Mouse (Mus musculus) myocyte (in vitro differentiated cells): ENCODE measurements at regions not wholly inside any gene's neighbourhood (a gene's known extent, or its start where the extent isn't known, plus 50 kb on each side); places are given as distances from the start of the nearest gene placed in this dataset.
A peak's percentile ranks its signal among the peaks of the same experiment; 100 is the strongest.

Experiments
- E2F4 ChIP-seq: IDR thresholded peaks from one replicate; pipeline ENCODE4 v1.6.1; 2011; ENCODE audit warnings: mild to moderate bottlenecking, control low read depth, moderate library complexity; ENCODE audit not compliant: insufficient read depth
- MAX ChIP-seq: IDR thresholded peaks from one replicate; pipeline ENCODE4 v1.6.1; 2011; ENCODE audit warnings: low read depth, mild to moderate bottlenecking, control low read depth
- MYOD1 ChIP-seq, 3 experiments: IDR thresholded peaks; one replicate each; pipeline ENCODE4 v1.6.1; 2011; ENCODE audit warnings: control low read depth in 2 of 3, low read depth in 2 of 3, mild to moderate bottlenecking in 2 of 3, moderate library complexity in 1 of 3; ENCODE audit not compliant: insufficient read length in 2 of 3, control insufficient read depth in 1 of 3
- MYOG ChIP-seq, 3 experiments: IDR thresholded peaks; one replicate each; pipeline ENCODE4 v1.6.1; 2011; ENCODE audit warnings: control low read depth in 2 of 3, low read depth in 2 of 3, mild to moderate bottlenecking in 2 of 3; ENCODE audit not compliant: insufficient read length in 2 of 3, control insufficient read depth in 1 of 3, insufficient read depth in 1 of 3
- POLR2A ChIP-seq: IDR thresholded peaks from one replicate; pipeline ENCODE4 v1.6.1; 2011; ENCODE audit warnings: low read depth, mild to moderate bottlenecking, control low read depth, moderate library complexity; ENCODE audit not compliant: insufficient read length
- POLR2AphosphoS2 ChIP-seq: IDR thresholded peaks from one replicate; pipeline ENCODE4 v1.6.1; 2011; ENCODE audit warnings: low read depth, control low read depth; ENCODE audit not compliant: insufficient read length
- REST ChIP-seq: IDR thresholded peaks from one replicate; pipeline ENCODE4 v1.6.1; 2011; ENCODE audit warnings: mild to moderate bottlenecking, control low read depth, moderate library complexity; ENCODE audit not compliant: insufficient read depth, insufficient read length
- SRF ChIP-seq: IDR thresholded peaks from one replicate; pipeline ENCODE4 v1.6.1; 2011; ENCODE audit warnings: low read depth; ENCODE audit not compliant: control insufficient read depth, insufficient read length
- TCF12 ChIP-seq: IDR thresholded peaks from one replicate; pipeline ENCODE4 v1.6.1; 2011; ENCODE audit warnings: mild to moderate bottlenecking, control low read depth; ENCODE audit not compliant: poor library complexity, insufficient read depth, severe bottlenecking
- TCF3 ChIP-seq: IDR thresholded peaks from one replicate; pipeline ENCODE4 v1.6.1; 2011; ENCODE audit warnings: low read depth, control low read depth; ENCODE audit not compliant: insufficient read length
- USF1 ChIP-seq: IDR thresholded peaks from one replicate; pipeline ENCODE4 v1.6.1; 2011; ENCODE audit warnings: low read depth, mild to moderate bottlenecking, control low read depth, moderate library complexity

- peak; percentile 19 for TF ChIP-seq POLR2A
- no peak for TF ChIP-seq MYOG (IDR thresholded peaks at IDR 0.05; ENCODE audit: control insufficient read depth in 1 of 3, insufficient read depth in 1 of 3, insufficient read length in 2 of 3, low read depth in 2 of 3)
- no peak for TF ChIP-seq SRF
- no peak for TF ChIP-seq E2F4
- TF ChIP-seq MAX = no peak
- TF ChIP-seq TCF12 = no peak
- TF ChIP-seq TCF3 = no peak
- no peak for TF ChIP-seq REST
- TF ChIP-seq MYOD1 (IDR thresholded peaks at IDR 0.05; ENCODE audit: control insufficient read depth in 1 of 3, insufficient read length in 2 of 3, low read depth in 2 of 3) = no peak
- TF ChIP-seq USF1 = no peak
- no peak for TF ChIP-seq POLR2AphosphoS2
Measured at GRCm38 (mm10) chr1:185727749-185728148, 273.1 kb downstream of the Slc30a10 start.
